Mouse (Mus musculus): ENCODE measurements around the gene Asic1. TPM values are rescaled to one million over a fixed set of nuclear protein-coding genes. Genes with fewer than 3 reads are reported as not detected.
A peak's percentile ranks its signal among the peaks of the same experiment; 100 is the strongest.
"Not testable (repeated sequence)": the region's sequence is repeated elsewhere in the genome, so short reads cannot be mapped to it uniquely, and the experiment has no call there.

Asic1 gene
- polyA plus RNA-seq, 1 experiment = 2.0 TPM

DNA sequence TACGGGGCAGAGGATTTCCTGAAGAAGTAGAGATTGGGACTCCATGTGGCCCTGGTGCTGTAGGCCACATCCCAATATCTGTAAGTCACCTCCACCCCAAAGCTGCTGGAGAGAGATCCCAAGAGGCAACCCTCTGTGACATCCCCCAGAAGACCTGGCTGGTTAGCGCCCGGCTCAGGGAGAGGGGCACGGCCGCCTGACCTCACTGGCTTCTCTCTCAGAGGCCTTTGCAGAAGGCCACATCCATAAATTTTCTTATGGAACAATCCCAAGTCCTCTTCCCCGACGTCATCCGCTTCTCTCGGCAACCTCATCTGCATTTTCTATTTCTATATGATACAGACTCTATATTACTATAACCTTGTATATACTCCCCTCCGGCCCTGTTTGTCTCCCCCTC is 29.5 kb downstream of the Asic1 start:
- Histone ChIP-seq H3K27me3 (ENCODE audit: control insufficient read depth, insufficient read depth, insufficient read length) (peaks cover 28% of the 10 kb centered on the region), H3K4me3 (no peak overlapping the region), H3ac (ENCODE audit: control insufficient read depth, insufficient read length) (no peak overlapping the region), H3K79me2 (ENCODE audit: control insufficient read depth, insufficient read depth) (peaks cover 22% of the 10 kb centered on the region), H3K36me3 (ENCODE audit: control insufficient read depth, insufficient read depth) (no peaks in the 10 kb centered on the region), H3K4me2 (ENCODE audit: low read depth) (no peak overlapping the region)
- TF ChIP-seq REST (IDR thresholded peaks at IDR 0.05; ENCODE audit: insufficient read depth, insufficient read length) = no peak
- no peak for TF ChIP-seq TCF3 (IDR thresholded peaks at IDR 0.05; ENCODE audit: insufficient read length, low read depth)
- no peak for TF ChIP-seq POLR2A (IDR thresholded peaks at IDR 0.05; ENCODE audit: insufficient read length, low read depth)
- no peak for TF ChIP-seq CEBPB (IDR thresholded peaks at IDR 0.05; ENCODE audit: insufficient read depth, poor library complexity, severe bottlenecking)
- no peak for TF ChIP-seq E2F4 (IDR thresholded peaks at IDR 0.05; ENCODE audit: insufficient read depth)
- no peak for TF ChIP-seq TCF12 (IDR thresholded peaks at IDR 0.05; ENCODE audit: insufficient read depth, poor library complexity, severe bottlenecking)
- TF ChIP-seq SRF (IDR thresholded peaks at IDR 0.05; ENCODE audit: control insufficient read depth, insufficient read length, low read depth) = no peak
- no peak for TF ChIP-seq USF1 (IDR thresholded peaks at IDR 0.05; ENCODE audit: low read depth)
- TF ChIP-seq MYOD1 (IDR thresholded peaks at IDR 0.05; ENCODE audit: control insufficient read depth in 1 of 3, insufficient read length in 2 of 3, low read depth in 2 of 3) = no peak
- TF ChIP-seq MYOG (IDR thresholded peaks at IDR 0.05; ENCODE audit: control insufficient read depth in 1 of 3, insufficient read depth in 1 of 3, insufficient read length in 2 of 3, low read depth in 2 of 3) = no peak
- no peak for TF ChIP-seq MAX (IDR thresholded peaks at IDR 0.05; ENCODE audit: low read depth)

DNA sequence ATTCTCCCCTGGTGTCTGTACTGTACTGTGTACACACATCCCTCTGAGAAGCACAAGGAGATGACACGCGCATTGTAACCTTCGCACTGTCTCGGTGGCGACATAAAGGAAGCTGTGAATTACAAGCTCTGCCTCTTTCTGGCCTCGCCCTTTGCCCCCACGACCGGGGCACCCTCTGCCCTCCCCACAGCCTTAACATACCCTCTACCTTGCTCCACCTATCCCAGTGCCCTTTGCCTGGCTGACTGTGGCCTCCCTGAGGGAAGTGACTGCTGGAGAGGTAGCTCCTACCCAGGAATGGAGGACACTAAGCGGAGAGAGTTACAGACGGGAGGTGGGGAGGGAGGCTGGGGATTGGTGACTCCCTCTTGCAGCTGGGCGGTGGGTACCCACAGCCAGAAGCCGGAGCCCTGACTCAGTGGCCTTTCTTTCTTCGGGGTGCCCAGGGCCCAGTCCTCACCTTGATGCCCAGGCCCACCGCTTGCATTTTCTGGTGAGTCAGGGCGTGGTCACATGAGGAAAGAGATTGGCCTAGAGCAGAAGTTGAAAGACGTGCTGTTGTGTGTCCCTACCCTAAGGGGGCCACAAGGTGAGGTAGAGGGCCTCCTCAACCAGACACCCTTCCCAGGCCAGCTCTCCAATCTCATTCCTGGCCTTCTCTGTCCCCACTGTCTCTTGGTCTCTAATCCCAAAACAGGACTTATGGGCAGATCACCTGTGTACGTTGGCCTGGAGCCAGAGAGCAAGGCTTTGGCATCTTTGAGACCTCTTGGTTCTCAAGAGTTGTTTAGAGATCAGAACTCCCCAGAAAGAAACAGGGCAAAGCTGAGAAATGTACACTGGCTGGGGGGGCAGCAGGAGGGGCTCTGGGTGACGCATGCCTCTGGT is 30.3 kb downstream of the Asic1 start:
- Histone ChIP-seq H3K27me3 (ENCODE audit: control insufficient read depth, insufficient read depth, insufficient read length) (peaks cover 20% of the 10 kb centered on the region), H3K4me3 (no peak overlapping the region), H3ac (ENCODE audit: control insufficient read depth, insufficient read length) (no peak overlapping the region), H3K79me2 (ENCODE audit: control insufficient read depth, insufficient read depth) (peaks cover 22% of the 10 kb centered on the region), H3K36me3 (ENCODE audit: control insufficient read depth, insufficient read depth) (no peaks in the 10 kb centered on the region), H3K4me2 (ENCODE audit: low read depth) (no peak overlapping the region)
- no peak for TF ChIP-seq TCF12 (IDR thresholded peaks at IDR 0.05; ENCODE audit: insufficient read depth, poor library complexity, severe bottlenecking)
- no peak for TF ChIP-seq CEBPB (IDR thresholded peaks at IDR 0.05; ENCODE audit: insufficient read depth, poor library complexity, severe bottlenecking)
- TF ChIP-seq MYOG (IDR thresholded peaks at IDR 0.05; ENCODE audit: control insufficient read depth in 1 of 3, insufficient read depth in 1 of 3, insufficient read length in 2 of 3, low read depth in 2 of 3) = no peak
- no peak for TF ChIP-seq USF1 (IDR thresholded peaks at IDR 0.05; ENCODE audit: low read depth)
- no peak for TF ChIP-seq E2F4 (IDR thresholded peaks at IDR 0.05; ENCODE audit: insufficient read depth)
- TF ChIP-seq SRF (IDR thresholded peaks at IDR 0.05; ENCODE audit: control insufficient read depth, insufficient read length, low read depth) = no peak
- TF ChIP-seq TCF3 (IDR thresholded peaks at IDR 0.05; ENCODE audit: insufficient read length, low read depth) = no peak
- TF ChIP-seq MYOD1 (IDR thresholded peaks at IDR 0.05; ENCODE audit: control insufficient read depth in 1 of 3, insufficient read length in 2 of 3, low read depth in 2 of 3) = no peak
- no peak for TF ChIP-seq MAX (IDR thresholded peaks at IDR 0.05; ENCODE audit: low read depth)
- no peak for TF ChIP-seq REST (IDR thresholded peaks at IDR 0.05; ENCODE audit: insufficient read depth, insufficient read length)
- no peak for TF ChIP-seq POLR2A (IDR thresholded peaks at IDR 0.05; ENCODE audit: insufficient read length, low read depth)
- no peak for TF ChIP-seq POLR2AphosphoS2 (IDR thresholded peaks at IDR 0.05; ENCODE audit: insufficient read length, low read depth)

DNA sequence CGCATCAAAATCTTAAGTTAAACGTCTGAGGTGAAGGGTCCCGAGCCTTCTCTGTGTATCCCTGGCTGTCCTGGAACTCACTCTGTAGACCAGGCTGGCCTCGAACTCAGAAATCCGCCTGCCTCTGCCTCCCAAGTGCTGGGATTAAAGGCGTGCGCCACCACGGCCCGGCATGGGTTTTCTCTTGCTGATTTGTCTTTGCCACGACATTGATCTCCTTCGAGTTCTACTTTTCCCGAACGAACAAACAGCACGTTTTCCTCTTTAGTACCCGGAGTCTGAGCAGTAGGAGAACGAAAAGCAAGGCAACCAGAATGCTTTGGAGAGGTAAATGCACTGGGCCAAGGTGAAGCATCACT is 31.5 kb downstream of the Asic1 start:
- not testable (repeated sequence) for H3K36me3 ChIP-seq (ENCODE audit: control insufficient read depth, insufficient read depth); H3K27me3 ChIP-seq (ENCODE audit: control insufficient read depth, insufficient read depth, insufficient read length)
- peak overlapping the region; percentile 30 for H3ac ChIP-seq (ENCODE audit: control insufficient read depth, insufficient read length)
- peak overlapping the region; percentile 53 for H3K4me3 ChIP-seq
- peak overlapping the region; percentile 73 for H3K4me2 ChIP-seq (ENCODE audit: low read depth)
- H3K79me2 ChIP-seq (ENCODE audit: control insufficient read depth, insufficient read depth) = peaks cover 22% of the 10 kb centered on the region

DNA sequence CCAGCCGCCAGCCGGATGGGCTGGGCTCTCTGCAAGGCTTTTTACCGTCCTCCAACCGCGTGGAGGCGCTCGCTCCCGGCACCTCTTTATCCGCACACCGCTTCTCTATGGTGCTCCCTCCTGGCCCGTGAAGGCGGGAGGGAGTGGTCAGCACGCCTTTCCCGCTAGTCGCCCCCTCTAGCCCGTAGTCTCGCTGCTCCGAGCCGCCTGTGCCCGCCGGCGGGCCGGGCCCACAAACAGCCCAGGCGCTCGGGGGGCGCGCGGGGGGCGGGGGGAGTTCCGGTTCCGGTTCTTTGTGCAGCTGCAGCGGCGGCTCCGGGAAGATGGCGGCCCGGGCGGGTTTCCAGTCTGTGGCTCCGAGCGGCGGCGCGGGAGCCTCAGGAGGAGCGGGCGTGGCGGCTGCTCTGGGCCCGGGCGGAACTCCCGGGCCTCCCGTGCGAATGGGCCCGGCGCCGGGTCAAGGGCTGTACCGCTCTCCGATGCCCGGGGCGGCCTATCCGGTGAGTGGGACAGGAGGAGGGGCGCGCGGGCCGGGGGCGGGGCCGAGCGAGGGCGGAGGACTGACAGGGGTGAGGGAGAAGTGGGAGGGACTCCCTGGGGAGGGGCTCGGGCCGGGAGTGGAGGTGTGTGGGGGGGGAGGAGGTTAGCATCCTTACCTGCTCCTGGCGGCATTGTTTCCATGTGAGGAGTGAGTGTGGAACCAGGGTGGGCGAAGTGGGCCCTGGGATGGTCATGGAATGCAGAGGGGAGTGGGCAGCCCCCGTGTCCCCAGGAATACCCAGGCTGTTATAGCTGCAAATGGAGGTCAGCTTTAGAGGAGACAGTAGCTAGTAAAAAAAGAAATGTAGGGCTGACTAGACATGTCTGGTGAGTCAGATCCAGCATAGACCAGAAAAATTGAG is 32.1 kb downstream of the Asic1 start, which contains the start of gene Smarcd1:
TSS of gene Smarcd1 (plus strand) at position 131 of the 902 bp plus-strand sequence.
- Histone ChIP-seq H3ac (ENCODE audit: control insufficient read depth, insufficient read length) (peak within 1 kb of the TSS; percentile 30), H3K36me3 (ENCODE audit: control insufficient read depth, insufficient read depth) (peaks cover 12% of the 10 kb centered on the region), H3K79me2 (ENCODE audit: control insufficient read depth, insufficient read depth) (peaks cover 22% of the 10 kb centered on the region), H3K27me3 (ENCODE audit: control insufficient read depth, insufficient read depth, insufficient read length) (peaks cover 2% of the 10 kb centered on the region), H3K4me3 (peak within 1 kb of the TSS; percentile 53), H3K4me2 (ENCODE audit: low read depth) (peak within 1 kb of the TSS; percentile 100)
- TF ChIP-seq MYOD1 (IDR thresholded peaks at IDR 0.05; ENCODE audit: control insufficient read depth in 1 of 3, insufficient read length in 2 of 3, low read depth in 2 of 3) (peak in 1 of 3 experiments; percentile 1), SRF (IDR thresholded peaks at IDR 0.05; ENCODE audit: control insufficient read depth, insufficient read length, low read depth) (peak; percentile 74), MAX (IDR thresholded peaks at IDR 0.05; ENCODE audit: low read depth) (no peak), MYOG (IDR thresholded peaks at IDR 0.05; ENCODE audit: control insufficient read depth in 1 of 3, insufficient read depth in 1 of 3, insufficient read length in 2 of 3, low read depth in 2 of 3) (peak in 2 of 3 experiments; percentile 28 to 49), POLR2A (IDR thresholded peaks at IDR 0.05; ENCODE audit: insufficient read length, low read depth) (peak; percentile 58), CEBPB (IDR thresholded peaks at IDR 0.05; ENCODE audit: insufficient read depth, poor library complexity, severe bottlenecking) (no peak), TCF3 (IDR thresholded peaks at IDR 0.05; ENCODE audit: insufficient read length, low read depth) (no peak), POLR2AphosphoS2 (IDR thresholded peaks at IDR 0.05; ENCODE audit: insufficient read length, low read depth) (peak; percentile 35)

All from myocyte (in vitro differentiated cells).